Mouse (Mus musculus): ENCODE measurements around the gene Gfod1.

- TF ChIP-seq POLR2A (IDR thresholded peaks at IDR 0.05; ENCODE audit: control insufficient read depth, extremely low read depth, insufficient read depth, low read length, poor library complexity) (no peak), CTCF (IDR thresholded peaks at IDR 0.05; ENCODE audit: borderline replicate concordance, control insufficient read depth, extremely low read depth, insufficient read depth, low read length, poor library complexity) (no peak)
Measured at GRCm38 (mm10) chr13:43288444-43288843, 15.5 kb downstream of the Gfod1 start.
